18 mouse cellular contexts compared by ENCODE assay signal in the genomic region with DNA sequence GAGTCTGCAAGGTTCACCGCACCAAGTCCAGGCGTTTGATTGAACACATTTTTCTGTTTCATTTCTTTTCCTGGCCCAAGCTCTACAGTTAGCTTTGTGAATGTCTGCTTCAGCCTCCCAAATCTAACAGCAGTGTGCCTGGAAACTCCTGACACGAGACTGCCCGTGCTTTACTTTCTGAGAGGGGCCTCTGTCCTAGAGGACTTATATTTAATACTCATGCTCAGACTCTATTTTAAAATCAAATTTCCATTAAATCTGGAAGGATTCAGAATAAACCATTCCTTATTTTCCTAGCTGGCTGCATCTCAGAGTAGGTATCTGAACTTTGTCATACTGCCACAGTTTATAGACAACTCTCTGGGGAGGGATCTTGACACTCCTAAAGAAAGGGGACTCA. TPM values are rescaled to one million over a fixed set of nuclear protein-coding genes. Genes with fewer than 3 reads are reported as not detected.
A peak's percentile ranks its signal among the peaks of the same experiment; 100 is the strongest.
DNase-seq lines count a peak whose midpoint lies in the region; ATAC-seq and TF ChIP-seq lines count a peak whose summit lies in the region.
"Had no signal": no experiment of that assay in that cellular context is flagged by ENCODE, and none has a peak within 500 bp of the region (broad histone marks: within the 10 kb centered on the region; RNA-seq: fewer than 3 reads in every experiment).

No protein-coding gene starts in this region.

- no peaks in the 10 kb centered on the region for H3K36me3 ChIP-seq in forebrain, postnatal 0 days (ENCODE audit: insufficient read depth)
- no peaks in the 10 kb centered on the region for H3K36me3 ChIP-seq in forebrain, embryonic 11.5 days (ENCODE audit: control insufficient read depth, insufficient read depth, low read length)
- H3K36me3 ChIP-seq in kidney, embryonic 14.5 days (ENCODE audit: control insufficient read depth, insufficient read depth, low read length), result no peaks in the 10 kb centered on the region
- no peaks in the 10 kb centered on the region for H3K36me3 ChIP-seq in embryonic facial prominence, embryonic 13.5 days
- H3K36me3 ChIP-seq in limb, embryonic 15.5 days, result no peaks in the 10 kb centered on the region
- H3K36me3 ChIP-seq: liver, embryonic 15.5 days; midbrain, embryonic 12.5 days had no signal

- H3K9ac ChIP-seq in forebrain, postnatal 0 days, result no peak overlapping the region
- H3K9ac ChIP-seq in forebrain, embryonic 11.5 days (ENCODE audit: low read length), result no peak overlapping the region
- H3K9ac ChIP-seq in kidney, embryonic 14.5 days (ENCODE audit: low read depth, low read length), result no peak overlapping the region
- H3K9ac ChIP-seq in embryonic facial prominence, embryonic 13.5 days, result no peak overlapping the region
- no peak overlapping the region for H3K9ac ChIP-seq in limb, embryonic 15.5 days
- H3K9ac ChIP-seq: liver, embryonic 15.5 days; midbrain, embryonic 12.5 days had no signal

- ATAC-seq in forebrain, postnatal 0 days, result 0 out of 2 replicates have a peak, but pooled peaks have one; percentile 14
- ATAC-seq in forebrain, embryonic 11.5 days (replicated peaks; ENCODE audit: low FRiP score), result no peak
- ATAC-seq in kidney, embryonic 14.5 days (ENCODE audit: low FRiP score, low TSS enrichment), result no peak
- peak; percentile 22; the same call in 1 of the 2 replicates for ATAC-seq in embryonic facial prominence, embryonic 13.5 days (ENCODE audit: insufficient number of reproducible peaks, insufficient read depth, low FRiP score, low TSS enrichment, low read depth)
- ATAC-seq in limb, embryonic 15.5 days (ENCODE audit: insufficient number of reproducible peaks, low FRiP score, low TSS enrichment, low read depth), result peak; percentile 74

- no peaks in the 10 kb centered on the region for H3K9me3 ChIP-seq in forebrain, postnatal 0 days (ENCODE audit: low read length)
- no peaks in the 10 kb centered on the region for H3K9me3 ChIP-seq in forebrain, embryonic 11.5 days (ENCODE audit: control insufficient read depth, low read length)
- H3K9me3 ChIP-seq in kidney, embryonic 14.5 days (ENCODE audit: control insufficient read depth, low read length), result no peaks in the 10 kb centered on the region
- H3K9me3 ChIP-seq in embryonic facial prominence, embryonic 13.5 days, result no peaks in the 10 kb centered on the region
- no peaks in the 10 kb centered on the region for H3K9me3 ChIP-seq in limb, embryonic 15.5 days
- H3K9me3 ChIP-seq: liver, embryonic 15.5 days; midbrain, embryonic 12.5 days had no signal

- WGBS in forebrain, postnatal 0 days, result 70% methylated on average over 4 of the region's 4 CpGs
- WGBS in forebrain, embryonic 11.5 days, result 85% methylated on average over 4 of the region's 4 CpGs
- WGBS in kidney, embryonic 14.5 days, result 60% methylated on average over 4 of the region's 4 CpGs
- 46% methylated on average over 4 of the region's 4 CpGs for WGBS in embryonic facial prominence, embryonic 13.5 days
- WGBS in limb, embryonic 15.5 days, result 34% methylated on average over 4 of the region's 4 CpGs

- no peak overlapping the region for H3K4me2 ChIP-seq in forebrain, postnatal 0 days (ENCODE audit: low read depth)
- H3K4me2 ChIP-seq in forebrain, embryonic 11.5 days (ENCODE audit: low read depth, low read length, severe bottlenecking), result no peak overlapping the region
- H3K4me2 ChIP-seq in kidney, embryonic 14.5 days (replicated peaks; ENCODE audit: low read depth, low read length), result no peak overlapping the region
- H3K4me2 ChIP-seq in embryonic facial prominence, embryonic 13.5 days, result peak overlapping the region; percentile 30
- peak overlapping the region; percentile 19; the same call in 1 of the 2 replicates for H3K4me2 ChIP-seq in limb, embryonic 15.5 days
- H3K4me2 ChIP-seq: liver, embryonic 15.5 days; midbrain, embryonic 12.5 days had no signal

- no peak overlapping the region for H3K4me3 ChIP-seq in forebrain, postnatal 0 days (ENCODE audit: low read depth, low read length)
- no peak overlapping the region for H3K4me3 ChIP-seq in forebrain, embryonic 11.5 days (ENCODE audit: low read depth, low read length)
- H3K4me3 ChIP-seq in kidney, embryonic 14.5 days (ENCODE audit: low read length), result no peak overlapping the region
- no peak overlapping the region for H3K4me3 ChIP-seq in embryonic facial prominence, embryonic 13.5 days
- no peak overlapping the region for H3K4me3 ChIP-seq in limb, embryonic 15.5 days
- H3K4me3 ChIP-seq: erythroblast, embryonic 14.5 days; liver, embryonic 15.5 days; midbrain, embryonic 12.5 days had no signal

- no peak for DNase-seq in forebrain, postnatal 0 days
- no peak for DNase-seq in forebrain, embryonic 11.5 days (ENCODE audit: low spot score)
- no peak for DNase-seq in kidney, adult 8-10 months
- no peak for DNase-seq in left cerebral cortex, adult 9 months (ENCODE audit: low spot score in 2 of 2)
- DNase-seq in frontal cortex, postnatal 36 days (ENCODE audit: low spot score in 2 of 2), result no peak
- DNase-seq: cerebellum, adult 11-12 months; kidney, adult 11 months; lung, postnatal 36 days; thymus, postnatal 25 days had no signal

- H3K4me1 ChIP-seq in forebrain, postnatal 0 days (ENCODE audit: insufficient read depth), result 0 out of 2 replicates have a peak, but pooled peaks cover 5% of the 10 kb centered on the region
- H3K4me1 ChIP-seq in forebrain, embryonic 11.5 days (replicated peaks; ENCODE audit: control insufficient read depth, insufficient read depth, low read length), result no peaks in the 10 kb centered on the region
- no peaks in the 10 kb centered on the region for H3K4me1 ChIP-seq in kidney, embryonic 14.5 days (ENCODE audit: control insufficient read depth, insufficient read depth, low read length)
- peaks cover 35% of the 10 kb centered on the region for H3K4me1 ChIP-seq in embryonic facial prominence, embryonic 13.5 days
- H3K4me1 ChIP-seq in limb, embryonic 15.5 days, result peaks cover 21% of the 10 kb centered on the region; the same call in 1 of the 2 replicates
- H3K4me1 ChIP-seq: liver, embryonic 15.5 days; midbrain, embryonic 12.5 days had no signal

- no peaks in the 10 kb centered on the region for H3K27me3 ChIP-seq in forebrain, postnatal 0 days (ENCODE audit: insufficient read depth, low read length)
- no peaks in the 10 kb centered on the region for H3K27me3 ChIP-seq in forebrain, embryonic 11.5 days (ENCODE audit: control insufficient read depth, insufficient read depth, low read length)
- H3K27me3 ChIP-seq in kidney, embryonic 14.5 days (ENCODE audit: control insufficient read depth, insufficient read depth, low read length), result no peaks in the 10 kb centered on the region
- H3K27me3 ChIP-seq in embryonic facial prominence, embryonic 13.5 days, result no peaks in the 10 kb centered on the region
- H3K27me3 ChIP-seq in limb, embryonic 15.5 days, result no peaks in the 10 kb centered on the region
- H3K27me3 ChIP-seq: liver, embryonic 15.5 days; midbrain, embryonic 12.5 days had no signal

- no peak for TF ChIP-seq CTCF in forebrain, postnatal 0 days (IDR thresholded peaks at IDR 0.05; ENCODE audit: low read depth)

- H3K27ac ChIP-seq in forebrain, postnatal 0 days (ENCODE audit: low read depth, low read length), result no peak overlapping the region
- no peak overlapping the region for H3K27ac ChIP-seq in forebrain, embryonic 11.5 days (ENCODE audit: low read depth, low read length)
- H3K27ac ChIP-seq in kidney, embryonic 14.5 days (ENCODE audit: low read depth, low read length), result peak overlapping the region; percentile 61; the same call in 1 of the 2 replicates
- peak overlapping the region; percentile 94 for H3K27ac ChIP-seq in embryonic facial prominence, embryonic 13.5 days
- peak overlapping the region; percentile 91 for H3K27ac ChIP-seq in limb, embryonic 15.5 days
- H3K27ac ChIP-seq: liver, embryonic 15.5 days; midbrain, embryonic 12.5 days had no signal

RNA-seq across cellular contexts. Expression of gene Cer1, which starts 5.6 kb away (rescaled TPM):
- total RNA-seq in forebrain, postnatal 0 days (2014; rRNA removed), result 0.15 and 0.19 TPM in 2 replicates
- polyA plus RNA-seq in forebrain, postnatal 0 days (2015; fragmentation: Nextera tagmentation; extraction: Ambion mirVana), result 0.08 TPM in 1 of 2 replicates, not detected in the other
- not detected in 2 replicates for polyA plus RNA-seq in forebrain, embryonic 11.5 days (2014; fragmentation: Nextera tagmentation; extraction: Ambion mirVana)
- not detected in 2 replicates for polyA plus RNA-seq in kidney, embryonic 14.5 days (2014; fragmentation: Nextera tagmentation; extraction: Ambion mirVana)
- 0.27 TPM in 1 of 2 replicates, not detected in the other for polyA plus RNA-seq in embryonic facial prominence, embryonic 13.5 days (2015; fragmentation: Nextera tagmentation; extraction: Ambion mirVana)
- polyA plus RNA-seq in limb, embryonic 15.5 days (2015; fragmentation: Nextera tagmentation; extraction: Ambion mirVana), result 0.19 and 0.22 TPM in 2 replicates
- total RNA-seq: common myeloid progenitor, adult 5-6 weeks; gastrocnemius, adult 8-10 months; heart, postnatal 25 days had no signal
- polyA plus RNA-seq: erythroblast, embryonic 14.5 days; liver, embryonic 15.5 days; midbrain, embryonic 12.5 days had no signal

RNA-seq across cellular contexts. Expression of gene Zdhhc21, which starts 30.8 kb away (rescaled TPM):
- total RNA-seq in forebrain, postnatal 0 days (2014; rRNA removed), result 31.6 and 39.6 TPM in 2 replicates
- 6.2 and 11.9 TPM in 2 replicates for polyA plus RNA-seq in forebrain, postnatal 0 days (2015; fragmentation: Nextera tagmentation; extraction: Ambion mirVana)
- 14.2 and 15.6 TPM in 2 replicates for polyA plus RNA-seq in forebrain, embryonic 11.5 days (2014; fragmentation: Nextera tagmentation; extraction: Ambion mirVana)
- polyA plus RNA-seq in kidney, embryonic 14.5 days (2014; fragmentation: Nextera tagmentation; extraction: Ambion mirVana), result 8.2 and 14.3 TPM in 2 replicates
- 12.7 and 13.1 TPM in 2 replicates for polyA plus RNA-seq in embryonic facial prominence, embryonic 13.5 days (2015; fragmentation: Nextera tagmentation; extraction: Ambion mirVana)
- 14.3 and 14.8 TPM in 2 replicates for polyA plus RNA-seq in limb, embryonic 15.5 days (2015; fragmentation: Nextera tagmentation; extraction: Ambion mirVana)
- polyA plus RNA-seq: erythroblast, embryonic 14.5 days had no signal

Comparison
In these comparisons a context has a peak if more than half of its experiments do, and no peak if none do; other contexts are left out.
1. ATAC-seq: peak in forebrain, postnatal 0 days (single experiment), embryonic facial prominence, embryonic 13.5 days (single experiment) and limb, embryonic 15.5 days (single experiment); none in forebrain, embryonic 11.5 days (single experiment) and kidney, embryonic 14.5 days (single experiment).
2. H3K27ac ChIP-seq: peak in kidney, embryonic 14.5 days (single experiment), embryonic facial prominence, embryonic 13.5 days (single experiment) and limb, embryonic 15.5 days (single experiment); none in forebrain, postnatal 0 days (single experiment) and forebrain, embryonic 11.5 days (single experiment).
3. H3K4me2 ChIP-seq: peak in embryonic facial prominence, embryonic 13.5 days (single experiment) and limb, embryonic 15.5 days (single experiment); none in forebrain, postnatal 0 days (single experiment), forebrain, embryonic 11.5 days (single experiment) and kidney, embryonic 14.5 days (single experiment).